Mouse (Mus musculus): ENCODE data around the gene Rpl15.
"Not testable (repeated sequence)": the region's sequence is repeated elsewhere in the genome, so short reads cannot be mapped to it uniquely, and the experiment has no call there.

Rpl15 gene

DNA sequence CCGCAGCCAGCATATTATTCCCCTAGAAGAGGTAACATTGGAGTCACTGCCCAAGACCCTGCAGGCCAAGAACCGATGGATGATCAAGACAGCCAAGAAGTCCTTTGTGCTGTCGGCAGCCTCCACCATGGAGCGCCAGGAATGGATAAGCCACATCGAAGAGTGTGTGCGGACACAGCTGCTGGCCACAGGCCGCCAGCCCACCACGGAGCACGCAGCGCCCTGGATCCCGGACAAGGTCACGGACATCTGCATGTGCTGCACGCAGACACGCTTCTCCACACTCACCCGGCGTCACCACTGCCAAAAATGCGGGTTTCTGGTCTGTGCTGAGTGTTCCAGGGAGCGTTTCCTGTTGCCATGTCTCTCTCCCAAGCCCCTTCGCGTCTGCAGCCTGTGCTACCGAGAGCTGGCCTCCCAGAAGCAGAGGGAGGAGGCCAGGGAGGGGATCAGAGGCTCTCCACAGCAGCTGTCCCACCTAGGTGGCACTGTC lies 28.5 kb downstream of the Rpl15 start:
- in situ Hi-C loops (cut with MboI, MseI), result no loop called here

DNA sequence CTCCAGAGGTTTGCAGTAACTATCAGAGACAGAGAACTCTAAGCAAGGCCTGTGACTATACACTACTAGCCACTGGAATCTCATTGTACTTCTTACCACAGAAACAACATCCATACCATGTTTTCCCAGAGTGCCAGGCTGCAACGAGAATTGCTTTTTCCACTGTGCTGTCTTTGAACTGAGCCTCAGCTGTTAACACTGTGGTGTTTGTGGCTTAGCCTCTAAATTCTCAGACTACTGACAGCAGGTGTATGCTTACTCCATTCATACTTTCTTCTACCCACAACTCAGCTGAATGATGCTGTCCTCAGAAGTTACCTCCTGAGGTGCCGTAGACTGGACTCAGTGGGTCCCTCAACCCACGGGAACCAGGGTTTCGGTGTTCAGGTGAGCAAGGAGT lies 29.4 kb downstream of the Rpl15 start:
- in situ Hi-C loops (cut with MboI, MseI), result no loop called here

DNA sequence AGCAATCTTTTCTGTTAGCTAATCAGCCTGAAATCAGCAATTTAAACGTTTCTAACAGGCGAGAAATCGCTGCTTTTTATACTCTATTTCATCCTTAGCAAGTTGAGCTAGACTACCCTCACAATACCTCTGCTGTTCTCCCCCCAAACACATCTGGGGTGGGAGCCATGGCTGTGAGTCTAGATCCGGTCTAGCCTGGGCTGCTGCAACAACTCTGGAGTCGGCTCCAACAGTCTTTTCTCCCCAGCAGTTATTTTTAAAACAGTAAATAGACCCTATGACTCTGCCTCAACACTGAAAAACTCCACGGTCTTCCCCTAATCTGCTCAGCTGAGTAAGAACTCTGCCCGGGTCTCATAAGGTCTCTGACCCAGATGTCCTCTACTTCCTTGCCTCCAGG lies 31.1 kb downstream of the Rpl15 start:
- in situ Hi-C loops (cut with MboI, MseI), result no loop called here

DNA sequence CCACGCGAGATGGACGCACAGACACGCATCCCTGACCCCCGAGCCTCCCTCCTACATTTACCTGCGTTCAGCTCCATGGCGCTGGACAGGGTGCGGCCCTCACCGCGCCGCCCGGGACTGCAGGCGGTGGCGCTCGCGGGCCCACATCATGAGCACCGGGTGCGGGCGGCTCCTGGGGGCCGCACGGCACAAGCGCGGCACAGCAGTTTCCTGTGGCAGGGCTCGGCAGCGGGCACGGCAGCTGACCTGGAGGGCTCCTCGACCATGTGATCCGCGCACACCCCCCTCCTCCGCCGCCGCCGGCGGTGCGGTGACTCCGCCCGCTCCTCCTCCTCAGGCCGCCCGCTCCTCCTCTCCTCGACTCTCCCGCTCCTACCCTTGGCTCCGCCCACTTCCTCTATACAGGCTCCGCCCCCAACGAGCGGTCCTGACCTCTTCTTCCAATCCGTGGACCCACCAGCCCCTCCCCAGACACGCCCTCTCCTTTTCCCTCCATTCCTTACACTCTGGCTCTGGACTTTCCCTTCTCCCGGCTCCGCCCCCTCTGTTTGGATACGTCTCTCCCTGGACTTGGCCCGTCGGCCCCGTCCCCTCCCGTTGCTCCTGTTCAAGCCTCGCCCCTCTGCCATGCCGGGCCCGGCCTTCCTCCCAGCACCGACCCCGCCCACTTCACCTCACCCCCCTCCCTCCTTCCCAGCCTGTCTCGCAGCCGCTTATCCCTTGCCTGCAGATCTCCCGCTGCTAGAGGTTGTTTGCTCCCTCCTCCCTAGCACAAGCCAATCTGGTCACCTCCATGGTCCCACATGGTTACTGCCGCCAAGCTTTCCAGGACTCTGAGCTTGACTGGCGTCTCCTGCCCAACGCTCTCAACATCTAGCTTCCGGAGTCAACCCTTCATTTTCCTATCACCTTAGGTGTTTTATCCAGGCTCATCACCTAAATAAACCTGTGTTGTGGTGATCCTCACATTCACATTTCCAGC lies 32.1 kb downstream of the Rpl15 start, which contains the start of gene Nr1d2:
Nr1d2 (minus strand) TSS at position 378 of the 982 bp plus-strand sequence.
- in situ Hi-C loops (cut with MboI, MseI), result loop anchor here (5.0 kb wide), 1 partner anchor 33 kb away; the partner anchor contains the start of genes Nkiras1 and Rpl15

DNA sequence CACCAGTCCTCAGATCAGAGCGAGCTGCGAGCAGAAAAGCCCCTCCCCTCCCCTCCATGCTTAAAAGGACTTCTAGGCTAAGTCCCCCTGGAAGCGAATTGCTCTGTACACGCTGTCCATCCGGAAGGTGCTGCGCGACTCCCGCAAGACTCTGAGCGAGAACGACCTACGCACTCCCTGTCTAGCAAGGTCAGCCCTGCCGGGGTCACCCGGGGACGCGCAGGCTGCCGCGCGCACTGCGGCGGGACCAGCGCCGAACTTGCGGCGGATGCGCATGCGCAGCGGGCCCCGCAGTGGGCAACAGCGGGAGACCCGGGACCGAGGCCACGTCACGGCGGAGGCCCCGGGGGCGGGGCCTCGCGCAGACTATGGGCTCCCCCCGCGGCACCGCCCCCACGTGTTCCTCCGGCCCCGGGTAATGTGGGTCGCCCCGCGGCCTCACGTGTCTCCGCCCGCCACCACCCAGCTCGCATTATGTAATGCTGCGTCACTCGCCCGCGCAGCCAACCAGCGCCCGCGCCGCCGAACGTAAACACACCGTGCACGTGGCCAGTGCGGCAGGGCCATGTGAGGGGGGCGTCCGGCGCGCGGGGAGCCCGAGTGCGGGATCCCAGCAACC lies 33.0 kb downstream of the Rpl15 start:
- in situ Hi-C loops (cut with MboI, MseI), result loop anchor here (5.0 kb wide), 1 partner anchor 34 kb away; the partner anchor contains the start of genes Nkiras1 and Rpl15

DNA sequence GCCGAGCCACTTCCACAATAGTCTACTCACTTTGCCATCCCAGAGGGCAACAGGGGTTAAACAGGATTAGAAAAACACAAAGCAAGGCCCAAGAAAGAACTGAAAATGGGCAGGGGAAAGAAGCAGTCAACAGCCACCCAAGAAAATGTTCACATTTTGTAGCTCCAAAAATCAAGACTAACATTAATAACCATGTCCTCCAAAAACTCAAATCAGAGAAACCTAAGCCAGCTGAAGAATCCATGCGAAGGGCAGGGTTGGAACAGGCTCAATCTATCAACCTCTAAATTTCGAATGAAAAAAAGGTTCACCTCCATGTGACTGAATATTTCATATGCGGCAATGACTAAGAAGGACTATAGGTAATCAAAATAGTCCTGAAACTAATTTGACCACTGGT lies 33.8 kb downstream of the Rpl15 start:
- in situ Hi-C loops (cut with MboI, MseI), result loop anchor here (5.0 kb wide), 1 partner anchor 35 kb away; the partner anchor contains the start of genes Nkiras1 and Rpl15

DNA sequence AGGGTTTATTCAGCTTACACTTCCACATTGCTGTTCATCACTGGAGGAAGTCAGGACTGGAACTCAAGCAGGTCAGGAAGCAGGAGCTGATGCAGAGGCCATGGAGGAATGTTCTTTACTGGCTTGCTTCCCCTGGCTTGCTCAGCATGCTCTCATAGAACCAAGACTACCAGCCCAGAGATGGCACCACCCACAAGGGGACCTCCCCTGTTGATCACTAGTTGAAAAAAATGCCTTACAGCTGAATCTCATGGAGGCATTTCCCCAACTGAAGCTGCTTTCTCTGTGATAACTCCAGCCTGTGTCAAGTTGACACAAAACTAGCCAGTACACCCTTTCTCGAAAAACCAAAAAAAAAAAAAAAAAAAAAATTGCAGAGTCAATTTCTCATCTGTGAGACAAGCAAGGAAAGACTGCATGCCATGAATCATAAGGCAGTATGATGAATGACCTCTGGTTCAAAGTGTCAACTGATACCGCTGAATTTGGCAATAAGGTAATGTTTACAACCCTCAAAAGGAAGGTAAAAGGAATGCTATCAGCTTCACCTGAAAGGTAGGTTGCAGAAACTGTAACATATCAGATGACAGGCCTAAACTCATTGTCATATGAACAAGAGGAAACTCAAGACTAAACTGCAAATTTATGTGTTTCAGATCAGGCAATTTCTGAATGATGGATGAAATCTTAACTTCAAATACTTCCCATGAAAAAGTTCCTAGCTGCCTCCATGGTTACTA lies 34.5 kb downstream of the Rpl15 start:
- in situ Hi-C loops (cut with MboI, MseI), result loop anchor here (5.0 kb wide), 1 partner anchor 36 kb away; the partner anchor contains the start of genes Nkiras1 and Rpl15

DNA sequence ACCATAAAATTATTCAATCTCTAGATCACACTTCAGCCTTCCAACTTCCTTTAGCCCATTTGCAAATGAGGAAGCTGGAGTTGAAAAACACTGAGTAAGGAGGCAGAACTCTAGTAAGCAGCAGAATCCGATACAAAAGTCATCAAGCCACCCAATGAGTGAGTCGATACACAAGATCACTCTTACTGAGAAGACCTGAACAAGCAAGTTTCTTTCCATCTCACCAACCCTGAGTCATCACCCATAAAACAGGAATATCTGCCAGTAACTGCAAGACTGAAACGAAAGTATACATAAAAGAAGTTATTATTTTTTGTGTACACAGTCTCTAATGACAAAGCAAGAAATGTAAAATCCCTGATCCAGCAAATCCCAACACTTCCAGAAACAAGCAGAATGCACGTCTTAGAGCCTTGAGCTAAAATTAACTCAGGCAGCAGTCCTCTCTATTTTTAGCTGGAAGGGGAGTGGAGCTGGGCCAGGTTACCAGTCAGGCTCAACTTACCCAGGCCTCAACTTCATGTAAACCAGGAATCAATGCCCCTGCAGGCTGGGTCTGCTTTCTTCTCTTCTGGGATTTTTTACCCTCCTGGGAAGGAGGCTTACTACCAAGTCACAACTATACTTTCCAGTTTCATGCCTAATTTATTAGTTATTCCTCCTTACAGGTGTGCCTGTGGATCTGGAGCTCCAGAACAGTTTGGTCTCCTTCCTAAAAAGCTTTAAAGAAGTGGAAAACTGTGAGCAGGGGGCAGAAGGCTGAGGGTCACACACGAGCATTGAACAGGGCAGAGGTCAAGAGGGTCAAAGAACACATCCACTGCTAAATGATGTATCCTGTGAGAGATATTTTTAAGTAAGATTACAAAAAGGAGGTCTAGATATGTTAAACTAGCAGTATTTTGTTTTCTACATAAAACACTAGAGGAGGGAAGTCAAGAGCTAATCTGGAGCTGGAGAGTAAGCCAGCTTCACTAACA lies 36.9 kb downstream of the Rpl15 start:
- in situ Hi-C loops (cut with MboI, MseI), result no loop called here

DNA sequence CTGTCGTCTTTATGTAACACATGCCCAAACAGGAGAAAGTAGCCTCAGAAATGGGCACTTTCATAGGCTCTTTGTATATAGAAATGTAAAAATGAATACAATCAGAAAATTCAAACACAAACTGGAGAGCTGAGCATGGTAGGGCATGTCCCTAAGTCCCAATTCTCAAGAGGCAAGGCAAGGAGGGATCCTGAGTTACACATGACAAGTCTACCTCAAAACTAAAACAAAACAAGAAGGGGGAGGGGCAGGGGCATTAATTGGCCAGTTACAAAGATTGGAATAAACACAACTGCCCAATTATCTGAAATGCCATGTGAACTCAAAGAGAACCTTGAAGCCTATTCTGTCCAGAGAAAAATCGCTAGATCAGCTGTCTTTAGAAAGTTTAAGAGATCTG lies 38.1 kb downstream of the Rpl15 start:
- in situ Hi-C loops (cut with MboI, MseI), result no loop called here

DNA sequence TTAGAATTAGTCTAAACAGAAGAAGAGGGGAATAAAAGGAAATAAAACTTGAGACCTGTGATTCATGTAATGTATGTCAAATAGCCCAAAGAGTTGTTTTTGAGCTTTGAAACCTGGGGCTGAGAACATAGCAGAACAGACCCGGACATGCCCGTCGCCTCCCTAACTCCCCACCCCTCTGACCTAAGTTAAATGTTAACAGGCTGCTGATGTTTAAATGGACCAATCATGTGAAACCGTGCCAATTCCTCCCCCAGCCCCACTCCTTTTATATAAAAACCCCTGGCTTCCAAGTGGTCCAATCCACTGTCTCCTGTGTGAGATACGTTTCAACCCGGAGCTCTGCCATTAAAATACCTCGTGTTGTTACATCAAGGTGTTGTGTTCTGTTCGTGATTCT lies 39.3 kb downstream of the Rpl15 start:
- in situ Hi-C loops (cut with MboI, MseI), result not testable (repeated sequence)

DNA sequence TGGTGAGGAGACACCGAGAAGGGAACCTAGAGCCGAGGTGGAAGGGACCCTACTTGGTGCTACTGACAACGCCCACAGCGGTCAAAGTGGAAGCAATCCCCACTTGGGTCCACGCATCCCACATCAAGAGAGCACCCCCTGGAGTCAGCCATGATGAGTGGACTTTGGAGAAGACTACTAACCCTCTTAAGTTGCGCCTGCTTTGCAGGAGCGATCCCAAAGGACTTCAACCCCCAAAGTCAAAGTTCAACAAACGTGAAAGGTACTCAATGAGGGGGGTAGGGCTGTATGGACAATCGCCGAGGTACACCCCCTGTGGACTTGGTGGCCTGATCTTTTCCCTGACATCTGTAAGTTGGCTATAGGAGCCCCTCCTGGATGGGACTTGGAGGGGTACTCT lies 41.4 kb downstream of the Rpl15 start:
- in situ Hi-C loops (cut with MboI, MseI), result not testable (repeated sequence)

DNA sequence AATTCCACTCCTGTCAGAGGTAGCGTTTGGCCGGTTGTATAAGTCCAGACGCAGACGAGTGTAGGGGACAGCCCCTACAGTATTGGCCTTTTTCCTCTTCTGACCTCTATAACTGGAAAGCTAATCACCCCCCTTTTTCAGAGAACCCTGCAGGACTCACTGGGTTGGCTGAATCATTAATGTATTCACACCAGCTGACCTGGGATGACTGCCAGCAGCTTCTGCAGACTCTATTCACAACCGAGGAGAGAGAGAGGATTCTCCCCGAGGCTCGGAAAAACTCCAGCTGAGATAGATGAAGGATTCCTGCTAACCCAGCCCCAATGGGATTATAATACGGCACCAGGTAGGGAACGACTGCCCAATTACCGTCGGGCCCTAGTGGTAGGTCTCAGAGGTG lies 45.0 kb downstream of the Rpl15 start:
- in situ Hi-C loops (cut with MboI, MseI), result not testable (repeated sequence)

DNA sequence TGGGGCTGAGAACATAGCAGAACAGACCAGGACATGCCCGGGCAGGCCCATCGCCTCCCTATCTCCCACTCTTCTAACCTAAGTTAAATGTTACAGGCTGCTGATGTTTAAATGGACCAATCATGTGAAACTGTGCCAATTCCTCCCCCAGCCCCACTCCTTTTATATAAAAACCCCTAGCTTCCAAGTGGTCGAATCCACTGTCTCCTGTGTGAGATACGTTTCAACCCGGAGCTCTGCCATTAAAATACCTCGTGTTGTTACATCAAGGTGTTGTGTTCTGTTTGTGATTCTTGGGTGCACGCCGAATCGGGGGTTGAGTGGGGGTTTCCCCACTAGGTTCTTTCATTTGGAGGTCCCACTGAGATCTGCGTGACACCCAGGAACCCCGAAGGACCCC lies 45.8 kb downstream of the Rpl15 start:
- in situ Hi-C loops (cut with MboI, MseI), result not testable (repeated sequence)

DNA sequence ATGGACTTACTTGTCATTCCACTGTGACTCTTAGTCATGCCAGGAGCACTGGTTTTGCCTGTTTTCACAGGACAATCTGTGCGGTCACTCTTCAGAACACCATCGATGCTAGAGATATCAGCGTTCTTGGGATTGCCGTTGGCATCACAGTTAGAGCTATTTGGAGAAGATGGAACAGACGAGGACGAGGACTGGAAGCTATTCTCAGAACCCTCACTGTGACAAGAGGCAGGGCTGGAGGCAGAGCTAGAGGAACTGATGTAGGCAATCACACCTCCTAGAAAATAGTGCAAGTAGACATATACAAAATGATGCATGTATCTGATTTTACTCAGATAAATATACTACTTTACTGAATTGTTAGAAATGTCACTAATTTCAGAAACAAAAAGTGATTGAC lies 49.2 kb downstream of the Rpl15 start:
- in situ Hi-C loops (cut with MboI, MseI), result no loop called here

Measured in regulatory T cell (primary cell).